Mouse (Mus musculus) kidney, adult 9 months (tissue): ENCODE data around the gene Zgrf1.

Source experiments
- DNase-seq: peaks from one replicate; pipeline ENCODE4 v3.0.0; 2022

Gene Zgrf1

DNA sequence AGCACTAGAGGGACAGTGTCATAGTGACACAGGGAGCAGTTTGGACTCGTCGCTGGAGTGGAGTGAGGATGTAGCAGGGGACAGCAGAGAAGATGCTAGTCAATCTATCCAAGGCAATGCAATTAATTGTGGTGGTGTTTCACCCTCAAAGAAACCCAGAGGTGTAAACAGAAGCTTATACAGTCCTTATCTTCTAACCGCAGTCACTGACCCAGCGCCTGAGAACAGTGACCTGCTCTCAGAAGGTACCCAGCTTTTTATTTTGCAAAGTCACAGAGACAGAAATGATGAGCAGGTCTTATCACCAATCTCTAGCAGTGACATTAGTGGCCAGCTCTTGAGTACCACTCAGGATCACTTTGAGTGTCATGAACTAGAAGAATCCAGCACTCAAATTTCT is 9.7 kb downstream of the Zgrf1 start:
- no peak for DNase-seq

DNA sequence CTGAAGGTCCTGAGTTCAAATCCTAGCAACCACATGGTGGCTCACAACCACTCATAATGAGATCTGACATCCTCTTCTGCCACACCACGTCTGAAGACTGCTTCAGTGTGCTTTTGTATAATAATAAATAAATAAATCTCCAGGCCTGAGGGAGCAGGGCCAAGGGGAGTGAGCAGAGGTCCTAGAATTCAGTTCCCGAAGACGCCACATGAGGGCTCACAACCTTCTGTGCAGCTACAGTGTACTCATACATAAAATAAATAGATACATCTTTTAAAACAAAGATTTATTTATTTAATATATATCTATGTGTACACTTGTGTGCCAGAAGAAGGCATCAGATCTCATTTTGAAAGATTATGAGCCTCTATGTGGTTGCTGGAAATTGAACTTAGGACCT is 11.8 kb downstream of the Zgrf1 start:
- no peak for DNase-seq

DNA sequence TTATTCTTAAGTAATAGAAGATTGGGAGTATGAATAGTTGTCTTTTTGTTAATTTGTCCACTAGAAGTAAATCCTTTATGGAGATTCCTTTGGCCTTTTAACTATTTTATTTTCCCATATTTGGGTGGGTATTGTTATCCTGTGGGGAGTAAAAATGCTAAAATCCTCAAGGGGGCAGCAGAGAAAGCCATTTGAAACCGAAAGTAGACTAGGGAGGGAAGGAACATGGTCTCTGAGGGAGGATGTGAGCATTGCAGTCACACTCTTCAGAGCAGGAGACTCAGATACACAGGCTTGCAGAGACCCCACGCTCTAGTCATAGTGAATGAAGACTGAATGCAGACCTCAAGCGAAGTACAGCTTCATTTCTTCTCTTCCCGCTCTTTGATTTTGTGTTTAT is 19.3 kb downstream of the Zgrf1 start:
- peak; percentile 77 for DNase-seq

DNA sequence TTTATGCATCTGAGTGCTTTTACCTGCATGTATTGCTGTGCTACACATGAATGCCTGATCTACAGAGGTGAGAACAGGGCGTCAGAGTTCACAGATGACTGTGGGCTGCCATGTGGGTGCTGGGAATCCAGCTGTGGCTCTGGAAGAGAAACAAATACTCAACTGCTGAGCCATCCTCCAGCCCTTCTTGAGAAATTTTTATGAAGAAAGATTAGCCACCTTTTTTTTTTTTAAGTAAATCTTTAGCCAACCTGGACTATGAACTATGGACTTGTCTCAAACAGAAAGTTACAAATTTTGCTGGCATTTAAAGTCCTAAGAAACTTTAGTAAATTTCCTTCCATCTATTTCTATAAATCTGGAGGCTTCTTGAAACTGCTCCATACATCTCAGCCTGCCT is 43.8 kb downstream of the Zgrf1 start:
- peak; percentile 54 for DNase-seq

DNA sequence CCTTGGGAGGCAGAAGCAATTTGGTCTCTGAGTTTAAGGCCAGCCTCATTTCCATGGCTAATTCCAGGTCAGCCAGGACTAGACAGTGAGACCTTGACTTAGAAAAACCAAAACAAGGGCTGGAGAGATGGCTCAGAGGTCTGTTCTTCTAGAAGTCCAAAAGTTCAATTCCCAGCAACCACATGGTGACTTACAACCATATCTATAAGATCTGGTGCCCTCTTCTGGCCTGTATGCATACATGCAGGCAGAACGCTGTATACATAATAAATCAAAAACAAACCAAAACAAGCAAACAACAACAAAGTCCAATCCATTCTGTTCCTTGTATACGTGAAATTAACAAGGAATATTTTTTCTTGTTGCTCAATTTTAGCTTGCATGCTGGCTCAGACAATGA is 54.8 kb downstream of the Zgrf1 start:
- DNase-seq: peak; percentile 62

DNA sequence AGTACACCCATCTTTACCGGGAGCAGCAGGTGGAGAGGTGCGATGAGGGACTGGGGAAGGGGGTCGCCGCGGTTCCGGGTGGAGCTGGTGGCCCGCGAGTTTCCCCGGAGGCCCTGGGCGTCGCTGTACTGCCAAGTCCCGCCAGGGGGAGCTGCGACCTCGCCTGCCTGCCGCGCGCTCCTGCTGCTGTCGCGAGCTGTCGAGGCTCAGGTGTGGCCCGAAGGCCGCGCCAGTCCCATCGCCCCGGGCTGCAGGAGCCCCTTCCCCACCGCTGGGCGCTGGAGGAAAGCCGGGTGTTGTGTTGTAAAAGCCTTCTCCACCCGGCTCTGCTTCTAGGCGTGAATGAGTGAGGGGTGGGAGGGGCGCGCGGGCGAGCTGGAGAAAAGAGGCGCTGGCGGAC is 72.0 kb downstream of the Zgrf1 start:
- DNase-seq: peak; percentile 66

DNA sequence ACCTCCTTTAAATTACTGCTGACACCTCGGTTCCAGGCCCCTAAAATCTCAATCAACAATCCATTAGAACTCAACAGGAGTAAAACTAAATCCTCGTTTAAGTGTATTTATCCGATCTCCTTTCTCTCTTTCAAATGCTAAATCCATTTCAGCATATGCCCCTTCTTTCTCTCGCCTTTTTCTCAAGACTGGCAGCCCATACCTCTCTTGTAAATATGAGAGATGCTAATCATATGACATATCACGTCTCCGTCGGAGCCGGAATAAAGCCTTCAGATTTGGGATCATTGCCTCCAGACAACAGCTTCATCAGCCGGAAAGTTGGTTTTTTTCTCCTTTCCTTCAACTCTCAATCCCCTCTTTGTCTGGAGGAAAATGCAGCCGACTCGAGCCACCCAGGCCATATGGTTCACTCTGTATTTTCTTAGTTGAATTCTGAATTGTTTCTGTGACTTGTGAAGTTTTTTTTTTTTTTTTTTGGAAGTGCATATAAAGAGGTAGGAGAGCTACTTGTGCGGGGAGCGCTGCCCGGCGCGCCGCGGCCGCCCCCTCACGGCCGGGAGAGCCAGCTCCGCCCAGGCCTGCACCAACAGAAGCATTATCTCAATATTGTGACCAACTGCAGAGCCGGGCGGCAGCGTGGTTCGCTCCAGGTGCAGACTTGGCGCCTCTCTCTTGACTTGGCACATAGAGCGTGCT is 72.6 kb downstream of the Zgrf1 start:
- peak; percentile 17 for DNase-seq

DNA sequence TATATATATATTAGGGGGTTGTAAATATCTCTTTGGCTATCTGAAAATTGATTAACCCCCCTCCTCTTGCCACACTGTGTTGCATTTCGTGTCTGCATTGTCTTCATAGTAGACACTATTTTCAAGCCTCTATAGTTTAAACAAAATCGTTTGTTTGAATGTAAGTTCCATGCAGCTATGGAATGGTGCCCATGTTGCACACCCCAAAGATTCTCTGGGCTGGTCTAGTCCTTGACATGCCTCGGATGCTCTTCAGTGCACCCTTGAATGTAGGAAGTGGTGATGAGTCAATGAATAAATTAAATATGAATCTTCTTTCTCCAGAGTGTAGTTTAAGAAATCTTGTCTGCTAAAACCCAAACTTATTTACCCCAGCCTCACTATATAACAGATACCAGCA is 73.2 kb downstream of the Zgrf1 start:
- DNase-seq: no peak

DNA sequence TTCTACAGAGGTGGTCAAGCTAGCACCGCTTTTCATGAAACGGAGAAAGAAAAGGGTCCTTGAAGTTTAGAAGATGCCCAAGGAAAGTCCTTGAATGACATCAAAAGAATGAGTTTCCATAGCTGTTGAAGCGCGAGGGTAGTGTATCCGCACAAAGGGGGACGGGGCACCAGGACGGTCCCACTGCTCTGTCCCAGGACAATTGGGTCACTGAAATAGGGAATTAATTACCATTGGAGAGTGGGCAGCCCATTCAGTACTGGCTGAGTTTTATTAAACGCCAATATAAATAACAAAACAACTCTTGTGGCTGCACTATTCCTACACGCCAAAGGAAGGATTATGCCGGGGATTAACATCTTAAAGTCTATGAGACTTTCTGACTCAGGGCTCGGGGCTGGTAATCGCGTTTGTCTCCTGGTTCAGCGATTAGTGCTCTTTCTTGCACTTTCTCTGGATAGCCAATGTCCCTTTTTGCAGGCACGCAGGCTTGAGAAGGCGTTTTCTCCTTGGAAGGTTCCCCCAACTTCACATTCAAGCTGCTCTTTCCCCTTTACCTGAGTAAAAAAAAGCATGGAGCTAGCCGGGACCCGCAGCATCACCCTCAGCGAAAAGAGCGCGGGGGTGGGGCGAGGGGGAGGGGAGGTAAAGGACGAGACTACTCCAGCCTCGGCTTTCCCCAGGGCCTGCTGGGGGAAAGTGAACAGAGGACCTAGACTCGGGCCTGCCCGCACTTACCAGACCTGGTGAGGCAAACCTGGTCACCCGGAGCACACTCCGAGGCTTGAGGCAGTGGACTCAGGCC is 74.1 kb downstream of the Zgrf1 start:
- peak; percentile 7 for DNase-seq

DNA sequence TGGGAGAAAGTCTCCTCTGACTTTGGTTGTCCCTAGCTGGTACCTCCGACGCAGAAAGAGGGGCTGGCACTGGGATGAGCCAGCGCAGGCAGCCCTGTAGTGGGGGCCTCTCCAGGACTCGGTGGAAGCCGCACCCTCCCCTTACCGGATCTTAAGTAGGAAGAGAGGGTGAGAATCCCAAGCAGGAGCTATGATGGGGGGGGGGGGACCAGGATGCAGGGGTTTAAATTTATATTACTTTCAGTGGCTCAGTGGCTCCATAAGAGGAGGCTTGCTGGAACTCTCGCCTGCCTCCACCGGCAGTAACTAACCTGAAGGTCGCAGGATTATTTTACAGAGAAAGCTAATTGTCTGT is 74.6 kb downstream of the Zgrf1 start:
- DNase-seq: no peak

DNA sequence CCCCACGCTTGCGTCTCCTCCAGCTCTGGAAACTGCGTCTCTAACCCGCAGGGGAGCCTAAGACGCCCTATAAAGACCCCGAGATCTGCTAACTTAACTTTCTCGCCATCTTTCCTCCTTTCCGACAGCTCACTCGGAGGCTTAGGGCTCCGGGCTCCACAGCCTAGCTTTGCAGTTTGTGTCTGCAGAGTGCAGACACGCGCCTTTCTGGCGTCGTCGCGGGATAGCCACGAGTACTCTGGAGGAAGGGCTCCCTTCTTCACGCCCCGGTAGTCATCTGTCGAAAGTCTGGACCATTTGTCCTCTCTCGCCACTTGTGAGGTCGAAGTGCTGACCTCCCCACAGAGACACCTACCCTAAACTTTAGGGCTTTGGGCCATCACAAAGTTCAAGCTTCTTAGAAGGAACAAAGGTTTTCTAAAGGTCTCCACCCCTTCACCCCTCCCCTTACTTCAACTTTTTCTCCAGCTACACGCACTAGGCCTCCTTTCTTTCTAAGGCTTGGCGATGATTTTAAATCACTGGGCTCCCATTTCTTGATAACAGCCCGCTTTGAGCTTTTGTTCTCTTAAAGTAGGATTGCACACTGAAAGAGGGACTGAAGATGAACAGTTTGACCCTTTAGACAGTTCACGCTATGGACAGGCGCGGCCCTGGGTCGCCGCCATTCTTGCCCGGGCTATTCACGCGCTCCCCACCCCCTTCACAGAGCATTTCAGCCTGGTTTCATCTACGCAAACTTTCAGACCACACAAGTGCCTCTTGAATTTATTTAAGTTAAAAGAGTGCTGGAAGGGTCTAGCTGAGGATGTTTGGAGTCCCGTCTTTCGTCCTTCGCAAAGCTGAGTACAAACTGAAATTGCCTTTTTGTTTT is 75.3 kb downstream of the Zgrf1 start:
- DNase-seq: peak; percentile 50

DNA sequence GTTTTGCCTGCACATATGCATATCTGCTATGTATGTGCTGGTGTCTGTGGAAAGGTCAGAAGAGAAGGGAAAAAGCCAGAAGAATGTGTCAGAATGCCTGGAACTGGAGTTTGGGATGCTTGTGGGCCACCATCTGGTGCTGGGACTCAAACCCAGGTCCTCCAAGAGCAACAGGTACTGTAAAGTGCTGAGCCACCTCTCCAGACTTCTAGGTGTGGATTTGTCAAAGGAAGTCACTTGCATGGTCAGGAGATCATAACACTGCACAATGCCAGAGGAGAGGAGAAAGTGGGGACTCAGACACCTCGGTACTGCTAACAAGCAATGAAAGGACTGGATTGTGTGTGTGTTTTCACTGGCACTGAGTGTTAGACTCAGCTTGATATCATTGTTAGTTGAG is 76.9 kb downstream of the Zgrf1 start:
- DNase-seq: peak; percentile 5

DNA sequence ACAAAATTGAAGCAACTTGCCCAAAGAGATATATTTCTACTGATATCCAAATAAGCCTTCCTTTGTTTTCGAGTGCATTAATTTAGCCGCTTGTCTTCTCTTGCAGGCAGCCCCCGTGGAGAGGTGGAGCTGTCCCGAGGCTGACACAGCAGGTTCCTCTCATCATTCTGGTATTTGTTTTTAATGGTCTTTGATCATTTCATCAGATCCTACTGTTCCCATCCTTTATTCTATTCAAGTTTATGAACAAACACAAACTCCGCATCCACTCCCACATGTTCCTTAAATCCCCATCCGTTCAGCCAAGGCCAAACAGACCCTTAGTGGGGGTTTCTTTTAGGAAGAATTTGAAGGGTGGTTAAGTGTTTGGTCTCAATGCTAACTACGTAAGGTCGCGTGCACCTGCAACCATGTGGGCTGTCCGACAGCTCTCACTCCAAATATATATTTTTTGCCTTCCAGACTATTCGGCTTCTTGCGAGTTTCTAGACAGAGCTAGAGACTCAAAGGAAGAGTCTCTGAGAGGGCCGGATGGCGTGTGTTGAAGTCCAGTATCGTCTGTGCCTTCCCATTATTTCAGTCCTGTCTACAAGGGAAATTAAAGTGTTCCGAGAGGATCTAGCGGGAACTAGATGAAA is 77.6 kb downstream of the Zgrf1 start:
- peak; percentile 6 for DNase-seq

DNA sequence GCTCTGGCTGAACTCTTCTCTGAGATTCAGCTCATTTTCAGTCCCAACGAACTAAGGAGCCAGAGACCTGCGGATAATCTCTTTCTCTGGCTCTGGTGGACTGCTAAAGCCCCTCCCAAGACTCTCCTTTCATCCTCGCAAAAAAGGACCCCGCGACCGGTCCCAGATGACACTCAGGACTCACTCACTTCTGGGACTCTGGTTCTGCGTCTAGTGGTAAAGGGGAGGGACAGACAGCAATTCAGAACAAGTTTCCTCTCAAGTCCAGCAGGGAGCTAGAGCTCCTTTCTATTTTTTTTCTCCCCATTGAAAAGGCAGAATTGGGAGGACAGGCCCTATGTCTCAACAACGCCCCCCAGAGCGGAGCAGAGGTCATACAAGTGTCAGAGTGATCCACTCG is 78.3 kb downstream of the Zgrf1 start:
- peak; percentile 9 for DNase-seq

DNA sequence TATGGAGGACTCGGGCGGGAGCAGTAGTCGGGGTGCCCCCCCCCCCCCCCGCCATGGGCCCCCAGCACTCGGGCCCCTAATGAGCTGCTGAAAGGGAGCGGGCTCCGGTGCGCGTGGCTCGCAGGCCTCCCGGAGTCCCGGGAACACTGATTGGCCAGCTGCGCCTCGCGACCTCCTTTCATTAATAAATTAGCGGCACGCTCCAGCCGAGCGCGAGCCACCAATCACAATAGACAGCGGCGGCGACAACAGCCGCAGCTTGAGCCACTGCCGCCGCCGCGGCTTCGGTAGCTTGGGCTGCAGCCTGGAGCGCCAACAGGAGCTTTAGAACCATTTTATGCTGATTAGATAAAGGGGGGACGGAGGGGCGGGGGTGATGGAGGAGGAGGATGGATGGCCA is 79.2 kb downstream of the Zgrf1 start:
- peak; percentile 25 for DNase-seq

DNA sequence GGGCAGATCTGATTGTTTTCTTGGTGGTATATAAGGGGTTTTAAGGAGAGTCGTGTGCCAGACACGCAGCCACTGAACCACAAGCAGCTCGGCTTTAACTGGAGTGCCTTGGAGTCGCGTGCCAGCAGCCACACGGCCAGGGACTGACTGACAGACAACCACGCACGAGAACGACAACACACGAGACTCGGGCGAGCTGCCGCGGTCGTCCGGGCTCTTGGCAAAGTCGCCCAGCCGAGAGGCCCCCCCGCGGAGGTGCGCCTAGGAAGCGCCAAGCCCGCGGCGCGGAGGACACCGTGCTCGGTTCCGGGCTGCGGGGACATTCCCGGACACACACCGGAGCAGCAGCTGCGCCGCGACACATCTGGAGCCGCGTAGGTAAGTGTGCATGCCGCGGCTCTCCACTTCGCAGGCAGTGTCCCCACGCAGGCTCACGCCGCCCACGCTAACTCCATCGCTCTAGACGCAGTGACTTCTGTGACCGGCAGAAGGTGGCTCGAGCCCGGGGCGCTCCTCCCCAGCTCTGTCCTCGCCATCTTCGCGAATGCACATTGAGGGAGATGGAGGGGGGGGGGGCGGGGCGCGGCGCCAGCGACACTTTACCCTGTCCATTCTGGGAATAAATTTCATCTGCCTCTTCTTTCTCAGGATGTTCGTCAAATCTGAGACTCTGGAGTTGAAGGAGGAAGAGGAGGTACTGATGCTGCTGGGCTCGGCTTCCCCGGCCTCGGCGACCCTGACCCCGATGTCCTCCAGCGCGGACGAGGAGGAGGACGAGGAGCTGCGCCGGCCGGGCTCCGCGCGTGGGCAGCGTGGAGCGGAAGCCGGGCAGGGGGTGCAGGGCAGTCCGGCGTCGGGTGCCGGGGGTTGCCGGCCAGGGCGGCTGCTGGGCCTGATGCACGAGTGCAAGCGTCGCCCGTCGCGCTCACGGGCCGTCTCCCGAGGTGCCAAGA is 80.1 kb downstream of the Zgrf1 start, which contains the start of gene Neurog2:
Neurog2 (plus strand) TSS at position 56 of the 953 bp plus-strand sequence.
- peak; percentile 11 for DNase-seq

DNA sequence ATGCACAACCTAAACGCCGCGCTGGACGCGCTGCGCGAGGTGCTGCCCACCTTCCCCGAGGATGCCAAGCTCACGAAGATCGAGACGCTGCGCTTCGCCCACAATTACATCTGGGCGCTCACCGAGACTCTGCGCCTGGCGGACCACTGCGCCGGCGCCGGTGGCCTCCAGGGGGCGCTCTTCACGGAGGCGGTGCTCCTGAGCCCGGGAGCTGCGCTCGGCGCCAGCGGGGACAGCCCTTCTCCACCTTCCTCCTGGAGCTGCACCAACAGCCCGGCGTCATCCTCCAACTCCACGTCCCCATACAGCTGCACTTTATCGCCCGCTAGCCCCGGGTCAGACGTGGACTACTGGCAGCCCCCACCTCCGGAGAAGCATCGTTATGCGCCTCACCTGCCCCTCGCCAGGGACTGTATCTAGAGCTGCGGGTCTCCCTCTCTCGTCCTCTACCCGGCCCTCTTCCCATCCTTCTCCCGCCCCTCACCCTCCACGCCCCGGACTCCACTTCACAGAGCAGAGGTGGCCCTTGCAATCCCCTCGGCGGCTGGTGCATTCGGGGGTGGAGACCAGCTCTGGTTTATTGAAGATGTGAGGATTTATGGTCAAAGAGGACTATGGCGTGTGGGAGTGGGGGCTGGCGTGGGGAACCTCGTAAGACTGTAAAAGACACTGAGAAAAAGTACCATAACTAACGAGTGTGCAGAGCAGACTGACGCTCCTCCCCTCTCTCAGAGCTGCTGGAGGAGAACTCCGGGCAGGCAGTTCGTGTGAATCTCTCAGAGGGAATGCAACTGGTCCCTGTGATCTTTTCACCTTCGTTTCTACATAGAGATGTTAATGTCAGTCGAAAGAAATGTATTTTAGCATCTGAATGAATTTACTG is 81.1 kb downstream of the Zgrf1 start:
- peak; percentile 66 for DNase-seq

DNA sequence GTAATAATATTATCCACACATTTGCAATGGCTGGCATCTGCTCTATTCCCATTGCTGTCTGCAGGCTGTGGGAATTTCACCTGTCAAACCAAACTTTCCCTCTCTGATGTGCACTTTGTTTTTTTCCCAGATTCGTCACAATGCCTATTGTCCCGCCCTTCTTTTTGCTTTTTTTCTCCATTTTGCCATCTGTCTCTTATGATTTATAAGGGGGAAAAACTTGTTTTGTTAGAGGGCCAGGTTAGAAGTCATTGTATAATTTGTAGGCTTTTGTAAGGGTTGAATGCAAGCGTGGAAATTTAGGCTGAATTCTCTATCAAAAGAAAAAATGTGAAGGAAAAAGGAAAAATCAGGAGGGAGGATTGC is 81.7 kb downstream of the Zgrf1 start:
- DNase-seq: no peak

DNA sequence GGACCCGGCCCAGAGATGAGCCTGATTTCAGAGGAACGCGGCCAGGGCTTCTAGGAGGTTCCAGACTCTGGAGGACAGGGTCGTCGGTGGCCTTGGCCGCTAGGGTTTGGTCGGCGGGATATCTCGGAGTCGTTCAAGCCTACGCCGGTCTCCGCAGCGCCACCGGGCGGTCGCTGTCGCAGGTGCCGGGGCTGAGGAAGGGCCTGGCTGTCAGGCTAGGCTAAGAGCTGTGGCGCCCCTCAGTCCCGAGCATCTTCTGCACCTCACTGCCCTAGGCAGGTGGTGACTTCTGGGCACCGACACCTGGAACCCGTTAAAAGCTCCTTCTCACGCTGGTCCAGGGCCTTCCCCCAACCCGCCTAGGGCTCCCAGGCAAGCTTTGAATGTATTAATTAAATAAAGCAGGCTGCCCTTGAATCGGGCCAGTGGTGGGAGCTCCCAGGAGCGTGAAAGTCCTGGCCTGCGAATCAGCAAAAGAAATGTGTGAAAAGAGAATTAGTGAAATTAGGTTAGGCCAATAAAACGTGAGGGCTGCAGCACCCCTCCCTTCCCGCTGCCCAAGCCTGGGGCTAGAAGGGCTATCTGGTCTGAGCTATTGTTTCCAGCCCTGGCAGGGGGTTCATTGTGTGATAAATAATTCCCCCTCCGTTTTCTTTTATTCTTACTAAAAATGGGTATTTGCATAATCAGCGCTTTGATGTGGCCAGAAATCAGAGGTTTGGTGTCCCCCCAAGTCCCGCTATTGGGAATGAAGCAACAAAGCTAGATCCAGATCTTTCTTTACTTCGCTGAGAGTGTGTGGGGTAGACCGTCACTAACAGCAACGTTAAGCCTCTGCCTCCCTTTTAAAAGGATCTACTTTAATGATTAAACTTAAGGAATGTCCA is 86.8 kb downstream of the Zgrf1 start:
- peak; percentile 47 for DNase-seq
